Mouse (Mus musculus) gonadal fat pad, adult 2 months (tissue): Measurements from ENCODE around the gene Gm20425. TPM values are rescaled to one million over a fixed set of nuclear protein-coding genes. Genes with fewer than 3 reads are reported as not detected.
A peak's percentile ranks its signal among the peaks of the same experiment; 100 is the strongest.
"Not testable (repeated sequence)": the region's sequence is repeated elsewhere in the genome, so short reads cannot be mapped to it uniquely, and the experiment has no call there.

ENCODE experiments used
- DNase-seq: peaks from one replicate; pipeline ENCODE4 v3.0.0-alpha.2; 2012; ENCODE audit warnings: low read depth
- polyA plus RNA-seq: library from polyadenylated mRNA; depleted of rRNA; stranded (reverse); fragments of >200 nt; gene quantifications from 2 replicates; pipeline ENCODE4 v1.2.3, GENCODE M21; 2012

Gm20425 gene
- polyA plus RNA-seq, 1 experiment = 0.30 TPM

DNA sequence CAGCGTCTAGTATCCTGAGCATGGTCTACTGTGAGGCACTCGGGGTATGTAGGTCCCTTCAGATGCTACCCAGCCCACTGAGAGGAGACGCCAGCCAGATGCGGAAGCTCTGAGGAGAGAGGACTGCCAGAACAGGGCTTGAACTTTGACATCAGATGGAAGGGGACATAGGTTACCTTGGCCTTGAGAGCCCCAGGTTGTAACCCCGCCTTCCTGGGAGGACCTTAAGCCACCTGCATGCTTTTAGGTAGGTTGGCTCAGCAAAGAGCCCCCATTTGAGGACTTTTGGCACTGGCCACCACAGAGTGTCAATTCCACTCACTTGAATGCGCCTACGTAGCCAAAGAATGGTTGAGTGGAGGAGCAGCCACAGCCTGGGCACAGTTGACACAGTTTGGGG, 5.4 kb downstream of the Gm20425 start:
- no peak for DNase-seq

DNA sequence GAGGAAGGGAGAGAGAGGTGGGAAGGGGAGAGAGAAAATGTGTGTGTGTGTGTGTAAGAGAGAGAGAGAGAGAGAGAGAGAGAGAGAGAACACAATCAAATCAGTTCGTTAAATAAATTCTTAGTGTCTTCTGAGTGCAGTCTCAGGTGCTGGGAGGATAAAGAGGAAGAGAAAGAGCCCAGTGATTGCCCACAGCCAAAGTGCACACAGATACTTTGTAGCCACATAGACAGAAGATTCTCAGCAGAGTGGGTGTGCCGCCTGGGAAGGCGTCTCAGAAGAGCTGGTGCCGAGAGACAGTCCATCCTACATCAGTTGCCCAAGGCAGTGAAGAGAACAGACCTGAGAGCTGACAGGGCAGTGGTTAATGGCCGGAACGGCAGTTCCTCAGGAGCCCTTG, 15.8 kb downstream of the Gm20425 start:
- DNase-seq = no peak

DNA sequence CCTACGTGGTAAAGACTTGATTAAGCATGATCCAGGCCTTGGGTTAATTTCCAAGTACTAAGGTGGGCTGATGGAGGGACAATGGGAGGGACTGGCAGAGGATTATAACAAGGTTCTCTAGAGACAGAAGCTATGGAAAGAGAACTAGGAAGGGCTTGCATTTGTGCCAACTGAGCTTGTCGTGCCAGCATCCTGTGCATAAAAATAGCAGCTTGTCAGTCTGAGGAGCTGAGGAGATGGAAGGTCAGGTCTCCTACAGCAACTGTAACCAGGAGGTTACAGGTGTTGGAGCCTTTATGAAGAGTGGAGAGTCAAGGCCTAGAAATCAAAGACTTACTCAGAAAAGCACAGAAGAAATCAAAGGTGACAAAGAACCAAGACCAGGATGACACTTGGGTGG, 16.5 kb downstream of the Gm20425 start:
- no peak for DNase-seq

DNA sequence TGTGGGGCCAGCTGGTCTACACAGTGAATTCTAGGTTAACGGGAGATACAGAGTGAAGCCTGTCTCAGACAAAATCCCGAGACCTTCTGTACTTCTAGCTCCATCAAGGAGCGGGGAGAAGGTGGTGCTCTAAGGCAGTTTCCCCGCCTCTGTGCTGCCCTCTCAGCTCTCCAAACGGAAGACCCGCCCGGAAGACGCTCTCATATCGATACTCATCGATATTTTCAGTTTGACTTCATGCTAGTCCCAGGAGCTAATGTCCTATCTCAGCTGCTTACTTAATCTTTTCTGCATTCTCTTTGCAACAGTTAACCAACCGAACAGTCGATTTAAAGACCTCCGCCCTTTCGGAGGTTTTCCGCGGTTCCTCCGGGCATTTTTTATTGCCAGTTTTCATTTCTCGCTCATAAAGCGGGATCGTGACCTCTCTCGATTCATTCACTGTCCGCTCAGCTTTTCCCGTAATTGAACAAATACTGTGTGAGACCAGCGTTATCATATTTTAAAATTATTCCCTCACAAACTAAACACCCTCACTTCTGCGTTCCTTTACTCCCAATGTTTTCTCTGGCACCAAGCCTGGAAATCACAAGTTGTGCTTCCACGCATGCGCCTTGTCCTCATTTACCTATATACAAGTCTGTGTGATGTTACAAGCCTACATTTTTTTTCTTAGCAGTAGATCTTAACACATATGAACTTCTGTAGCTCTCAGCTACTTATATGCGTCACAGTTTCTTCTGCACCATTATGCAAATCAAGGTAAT, 17.3 kb downstream of the Gm20425 start:
- DNase-seq = no peak

- no peak for DNase-seq
Observed at GRCm38 (mm10) chr9:103208802-103209423, 21.2 kb downstream of the Gm20425 start.

GRCm38 (mm10) chr9:103207846-103208245, 22.3 kb downstream of the Gm20425 start:
- DNase-seq = no peak

GRCm38 (mm10) chr9:103205786-103206185, 24.3 kb downstream of the Gm20425 start:
- DNase-seq = no peak

DNA sequence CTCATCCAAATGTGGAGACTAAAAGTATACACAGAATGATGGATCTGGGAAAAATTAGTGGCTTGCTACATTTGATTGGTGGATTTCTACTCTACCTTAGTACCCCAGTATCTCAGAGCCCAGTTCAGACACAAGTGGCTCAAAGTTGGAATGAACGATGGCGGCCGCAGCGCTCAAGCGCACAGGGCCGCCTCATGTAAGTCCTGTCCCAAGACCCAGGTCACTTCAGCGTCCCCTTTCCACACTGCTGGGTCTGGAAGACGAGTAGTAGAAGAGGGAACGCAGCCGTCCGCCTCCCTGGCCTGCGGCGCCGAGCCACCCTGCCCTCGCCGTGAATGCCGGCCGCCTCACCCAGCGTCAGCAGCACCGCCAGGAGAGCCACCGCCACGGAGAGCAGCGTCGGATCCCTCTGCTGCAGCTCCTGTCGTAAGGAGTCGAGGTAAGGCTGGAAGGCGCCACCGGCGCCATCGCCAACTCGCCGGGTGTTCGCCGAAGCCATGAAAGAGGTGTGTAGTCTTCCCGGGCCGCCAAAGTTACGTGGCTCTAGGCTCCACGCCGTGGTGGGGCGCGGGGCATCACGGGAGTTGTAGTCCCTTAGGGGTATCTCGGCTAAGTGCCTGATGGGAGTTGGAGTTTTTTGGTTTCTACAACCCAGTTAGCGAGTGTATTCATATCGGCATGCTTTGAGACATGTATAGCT, 28.4 kb downstream of the Gm20425 start, which contains the start of gene Srprb:
Gene Srprb (minus strand): TSS at position 577 of the 700 bp plus-strand sequence.
- peak; percentile 50 for DNase-seq

GRCm38 (mm10) chr9:103188416-103188815, 41.7 kb downstream of the Gm20425 start:
- DNase-seq = no peak

DNA sequence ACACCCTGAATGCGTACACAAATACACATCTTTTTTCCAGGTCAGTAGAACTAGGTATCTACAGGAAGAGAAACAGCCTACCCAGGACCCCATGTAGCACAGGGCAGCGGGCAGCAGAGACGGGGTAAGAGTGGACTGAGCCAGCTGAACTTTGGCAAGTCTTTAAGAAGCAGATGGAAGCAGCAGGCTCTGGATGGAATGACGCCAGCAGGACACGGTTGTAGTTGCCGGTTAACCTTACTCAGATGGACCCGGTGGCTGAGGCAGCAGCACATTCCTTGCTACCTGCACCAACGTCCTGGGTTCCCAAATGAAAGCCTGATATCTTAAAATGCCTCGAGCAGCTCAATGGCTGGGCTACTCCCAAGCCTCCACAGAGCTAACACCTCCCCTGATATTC, 43.4 kb downstream of the Gm20425 start:
- no peak for DNase-seq

DNA sequence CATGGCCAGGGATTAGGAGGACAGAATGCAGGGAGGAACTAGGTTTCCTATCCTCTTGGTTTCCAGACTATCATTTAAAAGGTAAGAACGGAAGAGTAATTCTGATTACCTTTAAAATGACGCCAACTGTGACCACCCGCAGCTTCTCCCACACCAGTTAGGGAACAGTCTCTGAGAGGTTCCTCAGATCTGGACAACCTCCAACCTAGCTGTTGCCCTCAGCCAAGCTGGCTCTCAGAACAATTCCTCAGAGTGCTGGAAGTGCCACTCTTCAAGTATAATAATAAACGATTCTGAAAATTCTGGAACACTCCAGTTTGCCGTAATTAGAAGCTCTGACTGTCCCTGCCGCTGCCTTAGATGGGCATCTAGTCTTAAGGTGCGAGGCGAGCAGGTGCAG, 44.2 kb downstream of the Gm20425 start:
- DNase-seq = no peak

DNA sequence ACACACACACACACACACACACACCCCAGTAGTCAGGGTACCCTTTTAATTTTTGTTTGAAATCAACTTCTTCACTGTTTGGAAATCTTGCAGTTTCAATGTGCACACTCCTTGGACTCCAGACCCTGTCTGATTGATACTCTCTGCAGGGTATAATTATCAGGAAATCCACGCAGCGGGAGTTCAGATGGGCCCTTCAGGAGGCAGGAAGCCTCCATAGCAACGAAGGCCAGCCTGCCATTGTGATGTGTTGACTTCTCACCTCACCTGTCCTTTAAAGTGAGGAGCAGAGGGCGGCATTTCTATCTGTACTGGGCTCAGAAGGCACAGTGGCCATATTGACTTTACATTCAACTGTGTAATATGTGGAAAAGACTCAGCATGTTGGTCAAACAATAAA, 45.3 kb downstream of the Gm20425 start:
- DNase-seq = no peak

- DNase-seq = no peak
Observed at GRCm38 (mm10) chr9:103181886-103182285, 48.2 kb downstream of the Gm20425 start.

DNA sequence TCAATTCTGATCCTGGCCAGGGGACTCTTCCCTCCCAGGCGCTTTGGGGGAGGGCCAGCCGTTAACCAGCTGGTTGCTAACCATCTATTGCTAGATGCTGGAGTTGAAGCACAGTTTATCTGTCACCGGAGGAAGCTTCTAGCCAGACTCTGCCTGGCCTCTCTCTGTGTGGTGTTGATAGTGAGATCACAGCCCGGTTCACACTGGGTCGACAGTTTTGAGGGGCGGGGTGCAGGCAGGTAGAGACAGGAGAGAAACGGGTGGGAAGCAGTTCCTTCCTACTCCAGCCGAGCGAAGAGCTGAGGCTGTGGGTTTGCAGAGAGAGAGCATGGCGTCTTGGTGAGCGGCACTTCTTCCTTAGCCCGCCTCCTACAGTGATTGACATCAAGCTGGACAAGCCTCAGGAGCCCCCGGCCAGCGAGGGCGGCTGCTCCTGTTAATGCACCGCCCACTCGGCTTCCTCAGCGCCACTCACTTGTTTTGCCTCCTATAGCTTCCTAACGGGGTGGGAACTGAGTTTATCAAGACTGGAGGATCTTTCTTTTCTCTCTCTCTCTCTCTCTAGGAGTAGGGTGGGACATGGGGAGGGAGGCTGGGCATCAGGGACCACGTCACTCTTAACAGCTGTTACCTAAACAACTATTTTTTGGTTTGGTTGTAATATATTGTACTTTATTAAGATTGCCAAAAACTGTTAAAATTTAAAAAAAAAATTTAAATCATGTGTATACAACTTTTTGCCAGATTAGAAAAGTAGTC, 49.1 kb downstream of the Gm20425 start:
- DNase-seq = peak; percentile 13

DNA sequence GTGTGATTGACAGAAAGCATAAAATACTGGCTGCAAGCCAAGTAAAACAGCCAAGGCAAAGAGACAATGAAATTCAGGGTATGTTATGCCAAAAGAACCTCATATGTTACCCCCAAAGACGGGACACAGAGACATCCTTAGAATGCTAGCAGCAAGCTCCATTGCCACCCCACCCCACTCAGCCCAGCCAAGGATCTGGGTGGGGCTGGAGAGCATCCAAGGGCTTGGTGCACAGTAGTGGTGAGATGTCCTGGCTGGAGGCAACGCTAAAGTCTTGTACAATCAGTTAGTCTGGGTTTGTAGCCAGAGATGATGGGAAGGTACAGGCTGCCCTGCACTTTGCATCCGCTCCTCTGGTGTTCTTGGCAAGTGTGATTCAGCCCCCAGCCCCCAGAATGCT, 49.8 kb downstream of the Gm20425 start:
- peak; percentile 10 for DNase-seq

DNA sequence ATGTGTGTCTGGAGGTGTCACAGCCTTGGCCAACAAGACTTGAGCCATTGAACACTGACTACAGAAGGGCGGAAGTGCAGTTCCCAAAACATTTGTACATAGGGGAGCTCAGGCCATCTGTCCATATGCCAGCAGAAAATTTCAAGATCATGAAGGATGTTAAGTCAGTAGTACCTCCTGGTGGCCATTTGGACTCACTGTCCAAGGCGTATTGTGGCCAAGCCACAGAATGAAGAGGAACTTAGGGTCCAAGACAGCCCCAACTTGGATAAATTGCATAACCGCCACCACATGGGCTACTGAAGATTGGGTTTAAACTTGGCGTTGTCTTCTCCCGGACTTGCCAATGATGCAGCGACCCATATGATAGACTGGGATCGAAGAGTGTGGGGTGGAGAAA, 54.4 kb downstream of the Gm20425 start:
- DNase-seq = no peak

GRCm38 (mm10) chr9:103174771-103175519, 55.2 kb downstream of the Gm20425 start:
- DNase-seq = no peak

DNA sequence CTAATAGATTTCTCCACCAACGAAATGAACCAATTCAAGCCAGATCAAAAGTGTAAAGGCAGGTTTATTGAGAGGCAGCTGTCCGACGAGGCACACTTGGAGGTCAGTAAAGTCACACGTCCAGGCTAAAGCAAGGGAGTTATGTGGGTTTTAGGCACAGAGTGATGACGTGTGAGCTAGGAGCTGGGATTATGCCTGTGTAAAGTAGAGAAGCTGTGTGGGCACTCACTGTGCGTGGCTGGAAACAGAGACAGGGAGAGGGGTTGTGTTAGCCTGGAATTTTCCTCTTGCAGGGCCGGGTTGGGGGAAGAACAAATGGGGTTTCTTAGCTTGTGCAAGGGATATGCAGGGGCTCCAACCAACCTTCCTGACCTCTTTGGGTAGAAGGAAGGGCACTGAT, 61.3 kb downstream of the Gm20425 start:
- no peak for DNase-seq

GRCm38 (mm10) chr9:103168046-103168445, 62.1 kb downstream of the Gm20425 start:
- no peak for DNase-seq

- DNase-seq = no peak
Observed at GRCm38 (mm10) chr9:103163806-103164205, 66.3 kb downstream of the Gm20425 start.

DNA sequence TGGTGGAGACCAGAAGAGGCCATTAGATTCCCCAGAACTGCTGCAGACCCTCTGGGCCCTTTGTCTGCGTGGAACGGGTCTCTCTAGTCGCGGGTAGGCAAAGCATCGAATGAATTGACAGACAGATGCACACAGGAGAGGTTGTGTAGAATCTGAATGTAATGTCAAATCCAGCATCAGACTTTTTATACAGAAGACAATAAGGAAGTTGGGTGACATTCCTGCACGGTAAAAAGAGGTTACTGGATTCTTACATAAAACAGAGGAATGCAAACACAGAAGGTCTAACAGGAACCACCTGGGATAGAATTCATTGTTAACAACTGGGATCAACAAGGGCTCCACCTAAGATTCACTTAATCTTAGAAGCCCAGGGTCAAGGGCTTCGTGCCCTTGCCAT, 74.9 kb downstream of the Gm20425 start:
- not testable (repeated sequence) for DNase-seq
